Mouse (Mus musculus): ENCODE measurements around the gene Gm27021.

- no peak for TF ChIP-seq POLR2A (IDR thresholded peaks at IDR 0.05; ENCODE audit: low read depth, low read length)
- TF ChIP-seq CTCF (IDR thresholded peaks at IDR 0.05; ENCODE audit: borderline replicate concordance, insufficient read depth, low read length) = no peak
Observed at GRCm38 (mm10) chr8:120568164-120568798, 99.6 kb downstream of the Gm27021 start.
